Mouse (Mus musculus) embryo, embryonic 10 days (tissue): ENCODE results near the gene Cilp.
"Not testable (repeated sequence)": the region's sequence is repeated elsewhere in the genome, so short reads cannot be mapped to it uniquely, and the experiment has no call there.

Source experiments
- DNase-seq: peaks from one replicate; pipeline ENCODE4 v3.0.0-alpha.2; 2015; ENCODE audit warnings: low spot score

Cilp gene

DNA sequence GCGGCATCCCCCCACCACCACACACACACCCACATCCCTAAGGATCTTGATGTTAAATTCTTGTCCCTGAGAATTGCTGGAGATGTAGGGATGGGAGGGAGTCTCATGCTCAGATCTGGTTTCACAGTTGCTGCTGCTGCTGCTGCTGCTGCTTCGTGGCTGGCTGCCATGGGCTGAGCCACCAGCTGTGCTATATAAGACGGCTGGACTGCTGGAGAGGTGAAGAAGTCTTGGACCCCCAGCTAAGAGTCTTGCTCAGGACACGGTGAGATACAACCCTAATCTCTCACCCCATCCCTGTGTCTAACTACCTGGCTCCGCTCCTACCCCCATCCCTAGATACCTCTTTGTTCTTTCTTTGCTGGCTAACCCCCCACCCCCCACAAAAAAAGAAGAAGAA, at the start of gene Cilp:
TSS of gene Cilp (plus strand) at position 222 of the 400 bp plus-strand sequence.
- DNase-seq, result no peak

DNA sequence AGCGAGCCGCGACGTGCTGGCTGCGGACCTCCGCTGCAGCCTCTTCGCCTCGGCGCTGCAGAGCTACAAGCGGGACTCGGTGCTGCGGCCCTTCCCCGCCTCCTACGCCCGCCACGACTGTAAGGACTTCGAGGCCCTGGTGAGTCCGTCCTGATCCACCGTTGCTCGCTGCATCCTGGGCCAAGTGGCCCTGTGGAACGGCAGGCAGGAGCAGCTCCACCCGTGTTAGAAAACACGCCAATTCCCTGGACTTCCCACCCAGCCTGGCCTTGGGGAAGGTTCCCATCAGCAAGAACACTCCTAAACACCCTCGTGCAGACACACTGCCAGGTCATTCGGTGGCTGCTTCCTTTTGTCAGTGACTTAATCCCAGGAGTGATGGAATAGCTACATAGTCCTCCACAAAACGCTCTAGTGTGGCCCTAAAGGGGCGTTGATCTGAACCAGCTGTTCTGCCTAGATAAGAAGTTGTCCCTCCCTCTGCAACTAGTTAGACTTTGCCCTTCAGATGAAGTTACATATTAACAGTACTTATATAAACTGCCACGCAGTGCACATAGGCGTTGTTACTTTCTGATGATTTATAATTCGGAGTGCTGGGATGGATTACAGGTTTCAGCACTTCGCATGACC, 49.4 kb upstream of the Cilp start:
- DNase-seq, result peak; percentile 66

DNA sequence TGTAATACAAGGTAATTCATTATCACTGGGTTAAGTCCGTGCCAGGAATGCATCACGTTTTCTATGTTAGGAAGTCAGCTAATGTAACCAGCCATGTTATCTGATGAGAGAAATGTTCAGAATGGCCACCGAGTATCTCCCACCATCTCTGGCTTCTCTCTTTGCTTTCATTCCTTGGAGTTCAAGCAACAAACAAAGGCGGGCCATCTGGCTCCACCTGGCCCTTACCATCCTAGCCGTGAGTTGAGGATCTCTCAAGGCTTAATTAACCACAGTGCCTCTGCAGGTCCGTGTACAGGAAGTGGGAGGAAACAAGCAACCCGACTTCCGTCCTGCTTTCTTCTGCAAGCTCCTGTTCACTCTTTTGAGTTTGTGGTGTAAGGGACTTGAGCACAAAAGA, 48.0 kb upstream of the Cilp start:
- no peak for DNase-seq

DNA sequence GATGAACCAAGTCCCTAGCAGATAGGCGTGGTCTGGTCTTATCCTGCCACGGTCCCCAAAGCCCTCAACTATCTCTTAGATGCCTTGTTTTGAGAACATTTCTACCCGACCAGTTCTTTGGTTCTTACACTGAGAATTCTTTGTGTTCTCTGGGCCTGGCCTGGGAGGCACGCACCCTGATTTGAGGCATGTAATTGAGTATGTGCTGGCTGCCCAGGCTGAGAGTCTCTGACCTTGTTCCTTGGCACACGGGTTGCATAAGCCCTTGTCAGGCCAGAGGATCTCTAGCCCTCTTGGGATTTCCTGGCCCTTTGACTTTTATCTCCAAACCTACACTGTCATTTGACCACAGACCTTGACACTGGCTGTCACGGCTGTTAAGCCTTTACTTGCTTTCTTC, 47.3 kb upstream of the Cilp start:
- no peak for DNase-seq

DNA sequence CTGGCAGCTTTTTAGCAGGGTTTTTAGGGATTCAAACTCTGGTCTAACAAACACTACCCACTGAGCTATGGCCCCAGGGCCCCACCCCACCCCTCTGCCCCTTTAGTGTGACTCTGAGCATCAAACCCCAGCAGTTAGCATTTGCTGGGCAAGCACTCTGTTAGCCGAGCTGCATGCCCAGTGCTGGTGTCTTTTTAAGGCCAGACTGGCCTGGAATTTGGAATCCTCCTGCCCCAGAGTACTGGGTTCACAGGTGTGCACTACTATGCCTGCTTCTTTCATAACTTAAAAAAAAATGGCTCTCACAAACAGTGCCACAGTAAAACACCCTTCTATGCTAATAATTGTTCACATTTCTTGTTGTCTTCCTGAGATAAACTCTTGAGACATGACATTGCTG, 46.1 kb upstream of the Cilp start:
- DNase-seq, result no peak

DNA sequence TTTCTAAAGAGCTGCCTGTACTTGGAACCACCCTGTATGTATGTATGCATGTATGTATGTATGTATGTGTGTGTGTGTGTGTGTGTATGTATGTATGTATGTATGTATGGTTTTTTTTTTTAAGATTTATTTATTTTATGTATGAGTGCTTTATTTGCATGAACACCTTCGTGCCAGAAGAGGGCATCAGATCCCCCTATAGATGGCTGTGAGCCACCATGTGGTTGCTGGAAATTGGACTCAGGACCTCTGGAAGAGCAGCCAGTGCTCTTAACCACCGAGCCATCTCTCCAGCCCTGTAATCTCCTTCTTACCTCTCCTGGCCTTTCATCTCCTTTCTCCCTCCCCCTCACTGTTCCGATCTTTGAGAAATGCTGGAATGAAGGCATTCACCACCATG, 44.6 kb upstream of the Cilp start:
- DNase-seq, result not testable (repeated sequence)

DNA sequence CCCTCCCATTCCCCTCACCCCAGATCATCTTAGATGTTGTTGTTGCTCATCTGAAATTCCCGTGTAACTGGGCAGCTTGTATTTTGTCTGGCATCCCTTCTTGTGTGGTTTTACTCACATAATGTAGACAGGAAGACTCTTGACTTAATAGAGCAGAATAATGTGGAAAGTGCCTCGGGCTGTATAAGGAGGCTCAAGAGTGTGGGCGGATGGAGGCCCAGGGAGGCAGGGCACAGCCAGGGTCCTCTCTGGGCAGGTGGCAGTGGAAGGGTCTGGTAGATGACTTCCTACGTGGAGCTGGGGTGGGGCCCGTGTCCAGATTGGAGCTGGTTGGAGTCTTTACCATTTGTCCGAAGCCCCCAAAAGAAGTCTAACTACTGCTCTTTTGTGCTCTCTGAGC, 41.1 kb upstream of the Cilp start:
- no peak for DNase-seq

DNA sequence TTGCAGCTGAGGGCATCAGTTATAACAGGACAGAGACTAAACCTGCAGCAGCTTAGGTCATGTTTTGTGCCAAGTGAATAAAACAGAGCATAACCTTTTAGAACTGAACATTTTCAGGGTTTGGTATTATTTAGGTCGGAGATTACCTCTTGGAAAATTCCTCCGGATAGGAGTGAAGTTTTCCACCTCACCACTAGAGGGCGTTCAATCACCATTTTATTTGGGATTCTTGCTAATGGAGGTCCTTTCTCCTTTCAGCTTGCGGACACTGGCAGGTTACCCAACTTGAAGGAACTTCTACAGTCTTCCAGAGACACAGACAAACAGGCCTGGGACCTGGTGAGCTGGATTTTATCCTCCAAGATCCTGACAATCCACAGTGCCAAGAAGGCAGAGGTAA, 39.2 kb upstream of the Cilp start:
- peak; percentile 59 for DNase-seq

DNA sequence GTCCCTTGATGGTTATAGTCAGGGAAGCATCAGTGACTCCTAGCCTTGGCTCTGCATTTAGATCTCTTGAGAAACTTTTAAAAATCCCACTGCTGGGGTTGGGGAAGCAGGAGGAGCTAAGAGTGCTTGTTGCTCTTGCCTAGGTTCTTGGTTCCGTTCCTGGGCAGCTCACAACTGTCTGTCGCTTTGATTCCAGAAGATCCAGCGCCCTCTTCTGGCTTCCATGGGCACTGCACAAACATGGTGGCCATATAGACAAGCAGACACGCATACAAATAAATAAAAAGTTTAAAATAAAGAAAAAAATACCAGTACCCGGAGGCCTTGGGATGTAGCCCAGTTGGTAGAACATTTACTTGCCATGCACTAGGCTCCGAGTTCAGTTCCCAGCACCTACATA, 34.7 kb upstream of the Cilp start:
- no peak for DNase-seq

DNA sequence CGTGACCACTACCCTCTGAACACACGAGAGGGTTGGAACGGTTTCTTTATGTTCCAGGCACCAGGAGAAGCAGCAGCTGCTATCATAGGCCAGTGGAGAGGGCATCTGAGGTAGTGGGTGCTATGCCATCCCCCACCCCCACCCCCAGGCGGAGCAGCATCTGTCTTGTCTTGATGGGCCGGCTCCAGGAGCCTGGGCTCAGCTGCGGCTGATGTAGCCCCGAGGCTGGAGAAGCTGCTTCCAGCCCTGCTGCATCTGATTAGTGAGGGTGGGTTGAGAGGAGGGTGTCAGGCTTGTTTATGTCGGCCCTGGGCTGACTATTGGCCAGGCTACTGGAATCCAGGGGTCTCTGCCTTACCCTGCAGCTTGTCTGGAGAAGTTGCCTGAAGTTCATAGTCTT, 33.7 kb upstream of the Cilp start:
- no peak for DNase-seq

DNA sequence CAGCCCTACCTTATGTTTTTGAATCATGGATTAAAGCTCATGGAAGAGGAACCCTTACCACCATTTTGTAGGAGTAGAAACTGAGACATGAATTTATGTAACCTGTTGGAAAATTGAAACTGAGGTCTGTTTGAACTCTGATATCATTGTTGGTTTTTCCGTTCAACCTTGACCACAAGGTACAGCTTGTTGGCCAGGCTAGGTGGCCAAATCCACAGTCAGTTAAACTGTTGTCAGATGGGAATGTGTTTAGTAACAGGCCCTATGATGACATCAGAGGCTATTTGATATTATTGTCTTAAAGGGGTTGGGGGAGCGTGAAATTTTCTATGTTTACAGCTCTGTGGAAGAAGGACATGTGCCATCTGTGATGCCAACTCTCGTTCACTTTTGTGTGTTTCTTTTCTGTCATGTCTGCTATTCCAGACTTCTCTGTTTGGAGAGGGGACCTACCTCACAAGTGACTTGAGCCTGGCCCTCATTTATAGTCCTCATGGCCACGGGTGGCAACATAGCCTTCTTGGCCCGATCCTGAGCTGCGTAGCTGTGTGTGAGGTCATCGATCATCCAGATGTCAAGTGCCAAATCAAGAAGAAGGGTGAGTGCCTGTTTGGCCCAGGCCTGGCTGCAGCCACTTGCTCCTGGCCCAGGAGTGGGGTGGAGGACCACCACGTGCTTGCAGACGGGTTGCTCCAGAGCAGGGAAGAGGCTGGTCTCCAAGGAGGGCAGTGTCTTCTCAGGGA, 31.6 kb upstream of the Cilp start:
- DNase-seq, result no peak

DNA sequence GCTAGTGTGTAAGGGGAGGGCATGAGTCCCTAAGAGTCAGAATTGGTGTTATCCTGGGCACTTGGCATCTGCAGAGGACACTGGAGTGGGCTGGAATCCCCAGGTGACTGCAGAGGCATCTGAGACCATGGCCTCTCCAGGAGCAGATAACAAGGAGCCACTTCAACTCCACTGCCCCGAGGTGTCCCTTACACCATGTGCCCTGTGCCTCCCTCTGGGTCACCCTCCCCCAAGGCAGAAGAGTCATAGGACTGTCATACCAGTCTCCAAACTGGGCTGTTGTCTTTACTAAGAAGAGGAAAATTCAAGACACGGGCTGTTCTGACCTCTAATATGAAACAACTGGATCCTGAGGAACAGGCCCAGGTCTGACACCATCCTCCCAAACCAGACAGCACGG, 30.2 kb upstream of the Cilp start:
- DNase-seq, result no peak

DNA sequence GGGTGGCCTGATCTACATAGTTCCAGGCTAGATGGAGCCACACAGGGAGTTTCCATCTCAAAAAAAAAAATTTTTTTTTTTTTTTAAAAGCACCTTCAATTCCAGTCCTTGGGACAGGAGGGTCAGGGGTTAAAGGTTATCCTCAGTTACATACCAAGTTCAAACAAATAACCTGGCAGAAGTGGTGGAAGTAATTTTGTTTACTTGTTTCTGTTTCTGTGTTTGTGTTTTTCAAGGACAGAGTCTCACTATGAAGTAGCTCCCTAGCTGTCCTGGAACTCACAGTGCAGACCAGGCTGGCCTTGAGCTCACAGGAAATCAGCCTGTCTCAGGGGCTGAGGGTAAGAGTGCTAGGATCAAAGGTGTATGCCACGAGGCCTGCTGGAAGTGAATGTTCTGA, 29.4 kb upstream of the Cilp start:
- DNase-seq, result no peak

DNA sequence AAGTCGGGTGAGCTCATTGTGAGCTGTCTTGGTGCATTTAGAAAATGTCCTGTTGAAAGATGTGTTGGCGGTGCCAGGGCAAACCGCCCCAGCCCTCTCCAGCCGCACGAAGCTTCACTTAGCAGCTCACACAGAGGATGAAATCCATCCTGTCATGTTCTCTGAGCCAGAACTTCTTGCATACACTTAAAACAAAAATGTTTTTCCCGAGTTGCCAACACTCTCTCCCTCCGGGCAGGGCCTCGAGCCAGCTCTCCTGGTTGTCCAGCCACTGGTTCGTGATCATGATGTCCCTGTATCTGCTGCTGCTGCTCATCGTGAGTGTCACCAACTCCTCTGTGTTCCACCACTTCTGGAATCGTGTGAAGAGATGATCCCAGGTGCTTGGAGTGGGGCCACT, 27.4 kb upstream of the Cilp start:
- no peak for DNase-seq

DNA sequence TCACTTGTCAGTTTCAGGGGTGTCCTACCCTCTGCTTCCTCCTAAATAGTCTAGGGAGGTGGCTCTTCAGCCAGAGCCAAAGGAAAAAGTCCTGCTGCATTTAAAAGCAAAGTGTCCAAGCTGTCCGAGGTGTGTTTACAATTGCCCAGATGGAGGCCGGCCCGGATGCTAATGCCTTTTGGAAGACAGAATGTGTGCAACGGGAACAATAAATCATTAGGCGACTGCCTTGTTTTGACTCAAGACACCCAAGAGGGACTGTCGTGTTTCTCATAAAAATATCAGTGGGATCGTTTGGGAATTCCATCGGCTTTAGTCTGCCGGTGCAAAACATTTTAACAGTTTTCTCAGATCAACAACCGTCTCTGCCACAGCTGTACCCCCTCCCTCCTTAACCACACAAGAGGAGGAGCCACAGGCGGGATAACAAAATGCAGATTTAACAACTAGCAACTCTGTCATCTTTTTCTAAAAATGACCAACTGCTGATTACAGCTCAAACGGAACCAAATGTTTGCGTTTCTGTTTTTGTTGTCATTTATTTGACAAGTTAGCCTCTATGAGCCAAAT, 26.7 kb upstream of the Cilp start:
- DNase-seq, result no peak

DNA sequence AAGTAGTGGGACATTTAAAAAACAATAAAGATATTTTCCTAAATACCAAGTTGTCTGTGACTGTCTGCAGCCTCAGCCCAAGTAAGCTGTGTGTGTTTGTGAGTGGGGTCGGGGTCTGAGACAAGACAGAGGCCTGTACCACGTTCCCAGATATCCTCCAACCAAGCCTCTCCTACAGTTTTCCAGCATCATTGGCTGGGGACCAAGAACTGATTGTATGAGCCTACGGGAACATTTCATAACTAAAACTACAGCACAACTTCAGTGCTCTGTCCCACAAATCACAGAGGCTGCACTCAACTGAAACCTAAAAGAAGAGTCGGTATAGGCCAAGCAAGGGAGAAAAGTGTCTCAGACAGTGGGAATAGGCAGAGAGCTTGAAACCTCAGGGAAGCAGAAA, 25.8 kb upstream of the Cilp start:
- no peak for DNase-seq

DNA sequence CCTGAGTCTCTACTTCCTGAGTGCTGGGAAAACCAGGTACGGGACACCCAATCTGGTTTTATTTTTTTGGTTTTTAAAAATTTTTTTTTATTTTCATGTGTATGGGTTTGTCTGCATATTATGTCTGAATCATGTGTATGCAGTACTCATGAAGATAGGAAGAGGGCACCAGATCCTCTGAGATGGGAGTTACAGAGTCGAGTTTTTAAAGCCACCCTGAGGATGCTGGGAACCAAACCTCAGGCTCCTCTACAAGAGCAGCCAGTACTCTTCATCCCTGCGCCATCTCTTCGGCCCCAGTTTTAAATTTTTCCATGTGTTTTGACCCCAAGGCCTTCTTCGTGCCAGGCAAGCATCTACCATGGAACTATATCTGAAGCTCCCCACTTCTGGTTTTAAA, 25.2 kb upstream of the Cilp start:
- no peak for DNase-seq

DNA sequence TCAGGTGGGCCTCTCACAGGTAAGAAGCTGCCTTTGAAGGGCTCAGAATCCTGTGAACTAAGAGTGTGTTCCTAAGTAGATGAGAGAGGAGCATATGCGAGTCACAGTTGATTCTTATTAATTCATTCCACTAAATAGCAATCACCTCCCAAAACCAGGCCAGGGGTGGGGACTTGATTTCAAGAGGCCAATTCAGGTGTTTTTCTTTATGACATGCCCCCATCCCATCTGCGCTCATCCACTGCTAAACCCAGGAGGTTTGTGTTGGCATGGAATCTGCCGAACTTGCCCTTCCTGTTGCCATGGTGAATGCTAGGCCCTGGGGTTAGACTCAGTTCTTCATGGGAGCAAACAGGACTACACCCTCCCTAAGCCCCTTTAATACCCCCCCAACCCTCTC, 24.4 kb upstream of the Cilp start:
- no peak for DNase-seq

DNA sequence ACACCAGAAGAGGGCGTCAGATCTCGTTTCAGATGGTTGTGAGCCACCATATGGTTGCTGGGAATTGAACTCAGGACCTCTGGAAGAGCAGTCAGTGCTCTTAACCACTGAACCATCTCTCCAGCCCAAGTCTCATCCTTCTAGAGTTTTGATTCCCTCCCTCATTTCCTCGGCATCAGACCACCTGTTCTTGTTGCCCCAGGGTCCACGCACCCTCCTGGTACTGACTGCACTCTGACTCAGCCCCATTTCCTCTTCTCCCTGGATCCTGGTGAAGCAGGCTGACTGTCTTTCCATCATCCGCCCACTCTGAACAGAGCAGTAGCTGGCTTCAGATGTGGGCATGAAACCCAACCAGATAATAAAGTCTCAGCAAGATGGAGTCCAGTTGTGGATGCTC, 23.0 kb upstream of the Cilp start:
- no peak for DNase-seq

DNA sequence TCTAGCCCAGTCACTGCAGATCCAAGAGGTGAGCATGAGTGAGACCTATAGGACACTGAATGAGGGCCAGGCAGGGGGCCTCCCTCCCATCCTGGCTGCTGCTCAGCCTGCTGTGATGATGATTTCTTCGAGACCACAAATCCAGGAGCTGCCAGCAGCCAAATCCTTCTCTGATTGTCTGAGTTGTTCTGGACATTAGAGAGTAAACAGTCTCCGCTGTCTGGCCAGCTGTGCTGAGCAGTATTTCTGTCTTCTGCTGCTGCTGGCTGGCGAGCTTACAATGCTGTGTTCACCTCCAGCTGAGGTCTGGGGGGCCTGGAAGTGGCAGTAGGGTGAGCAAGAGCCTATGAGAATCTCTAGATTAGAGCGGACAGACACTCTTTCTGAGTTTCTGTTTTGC, 21.7 kb upstream of the Cilp start:
- no peak for DNase-seq

DNA sequence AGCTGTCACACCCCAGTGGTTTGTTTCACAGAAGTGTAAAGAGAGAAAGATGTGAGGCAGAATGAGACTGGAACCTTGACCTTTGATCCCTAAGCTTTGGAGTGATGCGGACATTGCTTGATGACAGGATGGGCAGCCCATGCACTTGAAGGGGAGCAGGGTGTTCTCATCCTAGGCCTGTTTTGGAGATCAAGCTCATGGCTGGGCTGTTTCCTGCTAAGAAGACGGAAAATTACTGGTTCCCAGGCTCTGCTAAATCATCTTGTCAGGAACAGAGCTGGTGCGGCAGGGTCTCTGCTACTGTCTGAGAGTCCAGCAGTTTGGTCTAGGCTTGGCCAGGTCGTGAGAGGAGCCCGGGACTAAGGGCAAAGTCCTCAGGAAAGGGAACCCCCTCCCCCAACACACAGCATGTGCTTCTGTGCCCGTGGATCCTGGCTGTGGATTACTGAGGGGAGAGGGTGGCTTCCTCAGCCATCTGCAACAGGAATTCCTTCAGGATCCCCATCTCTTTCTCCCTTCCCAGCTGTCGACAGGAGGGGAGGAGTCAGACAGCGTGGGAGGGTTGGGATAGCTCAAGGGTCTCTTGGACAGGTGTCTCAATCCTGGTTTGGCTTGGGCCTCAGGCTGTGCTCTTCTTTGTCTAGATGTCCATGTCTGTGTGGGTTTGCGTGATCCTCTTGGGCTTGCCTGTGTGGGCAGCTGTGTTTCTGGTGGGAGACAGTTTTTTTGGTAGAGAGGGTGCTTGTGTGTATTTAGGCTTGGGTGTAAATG, 20.8 kb upstream of the Cilp start:
- DNase-seq, result peak; percentile 25

DNA sequence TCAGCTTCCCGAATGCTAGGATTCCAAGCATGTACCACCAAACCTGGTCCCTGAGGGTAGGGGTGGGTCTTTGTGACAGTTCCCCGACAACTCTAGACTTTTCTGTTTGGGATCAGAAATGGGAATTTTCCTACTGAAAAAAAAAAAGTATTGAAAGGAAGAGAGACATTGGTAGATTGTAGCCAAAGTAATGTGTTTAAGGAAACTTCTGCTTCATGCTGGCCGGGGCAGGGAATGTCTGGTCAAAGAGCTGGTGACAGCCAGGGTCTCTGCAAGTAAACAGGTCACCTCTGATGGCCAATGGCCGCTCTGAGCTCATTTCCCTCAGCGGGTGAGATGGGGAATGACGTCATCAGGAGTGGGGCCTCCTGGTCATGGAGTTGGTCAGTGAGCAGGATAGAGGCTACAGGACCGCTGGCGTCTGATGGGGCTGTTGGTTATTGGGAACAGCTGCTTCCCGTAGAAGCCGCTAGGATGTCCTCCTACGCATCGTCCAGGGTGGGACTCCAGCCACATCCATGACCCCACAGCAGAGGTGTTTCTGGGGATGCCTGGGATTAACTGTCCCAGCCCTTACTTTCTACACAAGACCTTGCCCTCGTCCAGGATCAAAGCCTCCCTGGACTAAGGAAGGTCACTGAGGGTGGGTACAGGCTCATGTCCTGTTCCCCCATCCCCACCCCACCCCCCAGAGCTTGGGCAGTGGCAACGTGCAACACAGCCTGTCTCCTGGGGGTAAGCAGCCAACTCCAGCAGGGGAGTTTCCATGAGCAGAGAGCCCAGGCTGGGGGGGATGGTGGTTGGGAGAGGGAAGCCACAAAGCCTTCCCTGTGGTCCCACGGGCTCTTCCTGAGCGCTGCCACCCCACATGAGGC, 17.2 kb upstream of the Cilp start:
- DNase-seq, result no peak
